Mouse (Mus musculus) left cerebral cortex, postnatal 25 days (tissue): ENCODE data around the gene Fam161a. TPM values are rescaled to one million over a fixed set of nuclear protein-coding genes. Genes with fewer than 3 reads are reported as not detected.

Experiments
- DNase-seq, 2 experiments: peaks; one replicate each; pipeline ENCODE4 v3.0.0; 2022; ENCODE audit warnings: low spot score in 2 of 2, mixed read lengths in 1 of 2
- intact Hi-C: fragments of 180-260 bp; cut with DNase I; formaldehyde crosslinking; loops from one replicate; pipeline ENCODE4 v1.15.1; 2025
- total RNA-seq, 2 experiments: library from RNA; stranded (reverse); gene quantifications; 2 replicates each; pipeline ENCODE4 v1.2.3; 2021

The Fam161a gene
- total RNA-seq: 1 to 10 TPM; 2.5 to 4.9 TPM

DNA sequence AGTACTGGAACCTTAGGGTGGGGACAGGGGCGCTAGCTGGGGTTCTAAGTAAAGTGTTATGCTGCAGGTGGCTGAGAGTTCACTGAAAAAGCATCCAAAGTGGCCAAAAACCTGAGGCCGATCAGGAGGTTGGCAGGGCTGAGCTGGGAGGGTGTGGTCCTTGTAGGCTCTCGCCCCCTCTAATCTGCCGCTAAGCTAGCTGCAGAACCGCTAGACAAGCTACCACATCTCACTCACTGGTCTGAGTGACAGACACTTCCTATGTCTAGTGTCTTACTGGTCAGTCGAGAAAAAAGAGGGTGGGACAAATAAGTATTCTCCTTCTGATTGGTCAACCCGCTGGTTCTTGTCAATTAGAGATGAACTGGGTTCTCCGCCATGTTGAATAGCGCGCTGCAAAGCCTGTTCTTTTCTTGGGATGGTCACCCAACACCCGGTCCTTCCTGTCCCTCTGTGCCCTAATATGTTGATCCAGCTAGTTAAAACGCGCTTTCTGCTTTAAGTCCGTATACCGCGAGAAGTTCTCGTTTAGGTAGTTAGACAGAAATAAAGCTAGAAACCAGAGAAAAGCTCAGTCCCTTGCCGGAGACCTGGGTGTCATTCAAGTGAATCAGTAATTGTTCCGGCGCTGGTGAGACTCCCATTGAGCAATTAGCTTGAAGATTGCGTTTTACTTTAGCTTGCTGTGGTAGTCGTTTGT, at the start of gene Fam161a:
TSS of gene Fam161a (plus strand) at position 51 of the 700 bp plus-strand sequence.
- peak; percentile 86 to 97 for DNase-seq
- intact Hi-C loops: loop anchor here (1.0 to 10.0 kb wide), 4 partner anchors 60 to 857 kb away; partner anchors contain the start of gene Xpo1

DNA sequence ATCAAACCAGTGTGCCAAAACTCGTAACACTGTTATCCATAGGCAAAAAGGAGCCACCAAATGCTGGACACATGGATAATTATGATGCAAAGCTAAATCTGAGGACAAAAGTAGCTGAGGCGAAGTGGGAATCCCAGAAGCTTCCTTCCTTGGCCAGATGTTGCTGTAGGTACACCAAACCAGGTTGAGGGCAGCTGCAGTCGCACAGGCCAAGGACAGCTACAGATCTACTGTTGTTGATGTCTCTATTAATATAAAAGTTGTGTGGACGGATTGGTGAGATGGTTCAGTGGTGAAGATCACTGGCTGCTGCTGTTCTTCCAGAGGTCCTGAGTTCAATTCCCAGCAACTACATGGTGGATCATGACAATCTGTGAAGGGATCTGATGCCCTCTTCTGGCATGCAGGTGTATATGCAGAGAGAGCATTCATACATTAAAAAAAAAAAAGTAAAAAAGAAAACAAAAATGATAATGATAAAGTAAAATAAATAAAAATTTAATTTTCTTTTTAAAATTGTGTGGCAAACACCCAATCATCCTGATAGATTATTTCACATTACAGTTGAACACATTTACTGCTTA, 49.4 kb upstream of the Fam161a start:
- intact Hi-C loops: loop anchor here (2.0 kb wide), 1 partner anchor 327 kb away; no protein-coding TSS in a partner anchor
- DNase-seq: no peak

- no peak for DNase-seq
- intact Hi-C loops: no loop called here
Observed at GRCm38 (mm10) chr11:22962101-22962500, 45.2 kb upstream of the Fam161a start.

- intact Hi-C loops: no loop called here
- DNase-seq: no peak
Observed at GRCm38 (mm10) chr11:22964401-22964800, 42.9 kb upstream of the Fam161a start.

DNA sequence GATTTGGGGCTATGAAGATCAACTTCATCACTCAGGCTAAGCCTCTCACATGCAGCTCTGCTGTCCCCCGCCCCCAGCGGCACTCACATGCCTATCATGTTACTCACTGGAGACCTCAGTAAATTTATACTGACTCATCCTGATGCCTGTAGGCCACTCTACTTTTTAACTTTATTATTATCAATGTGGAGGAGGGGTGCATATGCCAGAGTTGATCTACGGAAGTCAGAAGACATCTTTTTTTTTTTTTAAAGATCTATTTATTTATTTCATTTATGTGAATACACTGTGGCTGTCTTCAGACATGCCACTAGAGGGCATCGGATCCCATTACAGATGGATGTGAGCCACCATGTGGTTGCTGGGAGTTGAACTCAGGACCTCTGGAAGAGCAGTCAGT, 41.8 kb upstream of the Fam161a start:
- no peak for DNase-seq
- intact Hi-C loops: loop anchor here (5.0 kb wide), 1 partner anchor 253 kb away; no protein-coding TSS in a partner anchor

DNA sequence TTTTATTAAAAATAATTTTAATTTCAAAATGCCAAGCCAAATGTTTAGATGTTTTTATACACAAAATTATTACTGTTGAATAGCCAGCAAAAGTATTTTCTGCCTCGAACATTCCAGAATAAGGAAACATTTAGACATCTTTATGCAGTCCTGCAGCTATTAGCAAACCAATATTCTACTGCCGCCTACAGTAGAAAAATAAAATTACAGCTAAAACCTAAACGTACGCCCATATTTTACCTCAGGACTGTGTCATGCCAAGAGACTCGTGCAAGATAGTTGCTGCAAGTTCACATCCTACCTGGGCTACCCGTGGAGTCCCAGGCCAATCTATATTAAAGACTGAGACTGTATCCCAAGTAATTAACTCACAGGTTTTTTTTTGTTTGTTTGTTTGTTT, 37.8 kb upstream of the Fam161a start:
- DNase-seq: peak in 1 of 2 experiments; percentile 50
- intact Hi-C loops: loop anchor here (5.0 kb wide), 1 partner anchor 257 kb away; no protein-coding TSS in a partner anchor

- DNase-seq: no peak
- intact Hi-C loops: loop anchor here (10.0 kb wide), 3 partner anchors 456 to 746 kb away; partner anchors contain the start of gene Tmem17
Observed at GRCm38 (mm10) chr11:22970546-22970945, 36.8 kb upstream of the Fam161a start.

GRCm38 (mm10) chr11:22971835-22972709, 35.3 kb upstream of the Fam161a start, which contains the start of gene Zrsr1:
Gene Zrsr1, plus strand, starts transcription at chr11:22972005.
- peak; percentile 75 to 90 for DNase-seq
- intact Hi-C loops: loop anchor here (10.0 kb wide), 3 partner anchors 457 to 747 kb away; partner anchors contain the start of gene Tmem17

- intact Hi-C loops: loop anchor here (10.0 kb wide), 3 partner anchors 458 to 748 kb away; partner anchors contain the start of gene Tmem17
- peak; percentile 85 to 88 for DNase-seq
Observed at GRCm38 (mm10) chr11:22972746-22973526, 34.4 kb upstream of the Fam161a start.

DNA sequence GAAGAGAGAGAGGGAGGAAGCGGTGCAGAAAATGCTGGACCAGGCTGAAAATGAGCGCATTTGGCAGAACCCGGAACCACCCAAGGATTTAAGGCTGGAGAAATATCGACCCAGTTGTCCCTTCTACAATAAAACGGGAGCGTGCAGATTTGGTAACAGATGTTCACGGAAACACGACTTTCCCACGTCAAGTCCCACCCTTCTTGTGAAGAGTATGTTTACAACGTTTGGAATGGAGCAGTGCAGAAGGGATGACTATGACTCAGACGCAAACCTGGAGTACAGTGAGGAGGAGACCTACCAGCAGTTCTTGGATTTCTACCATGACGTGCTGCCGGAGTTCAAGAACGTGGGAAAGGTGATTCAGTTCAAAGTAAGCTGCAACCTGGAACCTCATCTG, 33.7 kb upstream of the Fam161a start:
- intact Hi-C loops: loop anchor here (10.0 kb wide), 3 partner anchors 459 to 749 kb away; partner anchors contain the start of gene Tmem17
- peak in 1 of 2 experiments; percentile 63 for DNase-seq

GRCm38 (mm10) chr11:22978215-22978614, 29.1 kb upstream of the Fam161a start:
- DNase-seq: no peak
- intact Hi-C loops: loop anchor here (10.0 kb wide), 3 partner anchors 463 to 753 kb away; partner anchors contain the start of gene Tmem17

- intact Hi-C loops: loop anchor here (10.0 kb wide), 3 partner anchors 464 to 754 kb away; partner anchors contain the start of gene Tmem17
- DNase-seq: no peak
Observed at GRCm38 (mm10) chr11:22978711-22979110, 28.6 kb upstream of the Fam161a start.

DNA sequence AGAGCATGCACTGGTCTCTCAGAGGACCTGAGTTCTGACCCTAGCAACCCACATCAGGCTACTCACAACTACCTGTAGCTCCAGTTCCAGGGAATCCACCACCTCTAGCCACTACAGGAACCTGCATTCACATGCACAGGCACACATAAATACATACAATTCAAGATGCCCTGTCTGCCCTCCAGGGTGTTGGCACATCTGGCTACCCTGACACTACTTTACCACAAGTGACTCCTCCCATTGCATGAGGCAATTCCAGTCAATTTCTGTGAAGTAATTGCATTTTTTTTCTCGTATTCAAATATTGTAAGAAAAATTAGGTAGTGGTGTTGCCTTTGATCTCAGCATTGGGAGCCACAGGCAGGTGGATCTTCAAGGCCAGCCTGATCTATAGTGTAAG, 28.1 kb upstream of the Fam161a start:
- intact Hi-C loops: loop anchor here (10.0 kb wide), 3 partner anchors 464 to 754 kb away; partner anchors contain the start of gene Tmem17
- DNase-seq: no peak

DNA sequence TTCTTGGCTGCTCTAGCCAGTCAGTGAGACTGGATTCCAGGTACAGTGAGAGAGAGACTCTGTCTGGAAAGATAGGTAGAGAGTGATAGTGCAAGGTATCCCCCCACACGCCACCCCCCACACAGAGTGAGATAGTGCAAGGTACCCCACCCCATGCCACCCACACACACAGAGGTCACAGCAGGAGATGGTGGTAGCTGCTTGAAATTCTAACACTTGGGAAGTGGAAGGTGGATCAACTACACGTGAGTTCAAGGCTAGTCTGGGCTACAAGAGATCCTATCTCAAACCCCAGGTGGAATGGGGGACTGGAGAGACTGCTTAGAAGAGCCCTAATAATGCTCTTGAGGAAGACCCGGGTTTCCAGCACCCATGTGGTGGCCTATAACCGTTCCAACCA, 26.3 kb upstream of the Fam161a start:
- DNase-seq: no peak
- intact Hi-C loops: no loop called here

DNA sequence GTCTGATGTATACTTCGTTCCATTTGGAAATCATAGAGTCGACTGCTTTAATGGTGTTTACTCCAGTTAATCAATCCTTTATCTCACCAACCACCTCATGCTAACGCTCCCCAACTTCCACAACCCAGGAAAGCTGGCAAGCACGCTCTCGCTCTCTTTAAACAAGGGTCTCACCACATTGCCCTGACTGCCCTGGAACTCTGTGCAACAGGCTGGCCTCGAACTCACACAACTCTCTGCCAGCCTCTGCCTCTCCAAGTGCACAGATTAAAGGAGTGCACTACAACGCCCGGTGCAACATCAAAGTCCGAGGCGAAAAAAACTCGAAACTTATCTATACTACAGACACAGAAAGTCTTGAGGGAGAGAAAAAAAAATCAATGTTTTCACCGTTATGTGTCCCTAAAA, 25.8 kb upstream of the Fam161a start:
- DNase-seq: peak in 1 of 2 experiments; percentile 24

GRCm38 (mm10) chr11:22981984-22982757, 25.2 kb upstream of the Fam161a start, which contains the start of the genes Gm28048 and Commd1:
Gene Gm28048, minus strand, starts transcription at chr11:22982090.
Gene Commd1, minus strand, starts transcription at chr11:22982382.
- peak; percentile 95 to 96 for DNase-seq
- intact Hi-C loops: no loop called here

More for the DNA sequence above, 25.8 kb upstream of the Fam161a start:
- intact Hi-C loops: no loop called here

- no peak for DNase-seq
- intact Hi-C loops: no loop called here
Observed at GRCm38 (mm10) chr11:22982846-22983245, 24.5 kb upstream of the Fam161a start.

GRCm38 (mm10) chr11:22985510-22985909, 21.8 kb upstream of the Fam161a start:
- intact Hi-C loops: loop anchor here (5.0 kb wide), 1 partner anchor 582 kb away; no protein-coding TSS in a partner anchor

More at GRCm38 (mm10) chr11:22985510-22985909, 21.8 kb upstream of the Fam161a start:
- DNase-seq: no peak
